Mouse (Mus musculus) heart, embryonic 11.5 days (tissue): Measurements from ENCODE around the gene Ndufa13. TPM values are rescaled to one million over a fixed set of nuclear protein-coding genes. Genes with fewer than 3 reads are reported as not detected.

Experiments
- ATAC-seq: fragments of 200-750 bp; cut with Nextera tagmentation; replicated peaks from 2 replicates; pipeline ENCODE4 v1.8.0; 2017; ENCODE audit warnings: moderate library complexity; ENCODE audit not compliant: insufficient number of reproducible peaks, low FRiP score, low TSS enrichment
- H3K27ac ChIP-seq: fragments of 300-500 bp; sonication (generic); 2 replicates; pipeline ENCODE4 v1.5.1; 2014; ENCODE audit warnings: mild to moderate bottlenecking, low read depth, low read length
- H3K27me3 ChIP-seq: fragments of 300-500 bp; sonication (generic); 2 replicates; pipeline ENCODE4 v1.6.1; 2014; ENCODE audit warnings: mild to moderate bottlenecking, low read length, mixed read lengths; ENCODE audit not compliant: control insufficient read depth, insufficient read depth
- H3K36me3 ChIP-seq: fragments of 300-500 bp; sonication (generic); 2 replicates; pipeline ENCODE4 v1.6.1; 2014; ENCODE audit warnings: mild to moderate bottlenecking, low read length, moderate library complexity, mixed read lengths; ENCODE audit not compliant: control insufficient read depth, insufficient read depth
- H3K4me1 ChIP-seq: fragments of 300-500 bp; sonication (generic); 2 replicates; pipeline ENCODE4 v1.6.1; 2014; ENCODE audit warnings: low read length; ENCODE audit not compliant: control insufficient read depth, insufficient read depth
- H3K4me2 ChIP-seq: fragments of 300-500 bp; sonication (generic); 2 replicates; pipeline ENCODE4 v1.6.1; 2014; ENCODE audit warnings: mild to moderate bottlenecking, moderate library complexity
- H3K4me3 ChIP-seq: fragments of 300-500 bp; sonication (generic); 2 replicates; pipeline ENCODE4 v1.5.1; 2014; ENCODE audit warnings: low read depth, low read length
- H3K9ac ChIP-seq: fragments of 300-500 bp; sonication (generic); 2 replicates; pipeline ENCODE4 v1.6.1; 2014; ENCODE audit warnings: mild to moderate bottlenecking, low read depth, low read length, moderate library complexity
- H3K9me3 ChIP-seq: fragments of 300-500 bp; sonication (generic); replicated peaks from 2 replicates; pipeline ENCODE4 v1.6.1; 2016; ENCODE audit warnings: low read length; ENCODE audit not compliant: control insufficient read depth
- WGBS: fragments of 180-500 bp; shearing (Covaris S2); extraction: QIAGEN DNeasy Blood & Tissue Kit; methylation state at CpG from one replicate; pipeline ENCODE4 v1.1.7; 2014; ENCODE audit not compliant: insufficient replicate concordance; 5-methylcytosine and 5-hydroxymethylcytosine counted together
- polyA plus RNA-seq: library from polyadenylated mRNA; unstranded; fragments of >200 nt; fragmentation: Nextera tagmentation; extraction: Ambion mirVana; gene quantifications from 2 replicates; pipeline ENCODE4 v1.2.1, GENCODE M21; 2014

Gene Ndufa13
- polyA plus RNA-seq, 1 experiment from 2014 or later, result 275 TPM

GRCm38 (mm10) chr8:69918506-69918905 lies 16.1 kb upstream of the Ndufa13 start:
- H3K27ac ChIP-seq, result no peak overlapping the region
- no peak overlapping the region for H3K4me3 ChIP-seq
- no peaks in the 10 kb centered on the region for H3K27me3 ChIP-seq
- no peak for ATAC-seq
- H3K4me1 ChIP-seq, result peaks cover 44% of the 10 kb centered on the region
- no peak overlapping the region for H3K4me2 ChIP-seq
- H3K36me3 ChIP-seq, result peaks cover 14% of the 10 kb centered on the region
- H3K9me3 ChIP-seq, result no peaks in the 10 kb centered on the region
- no peak overlapping the region for H3K9ac ChIP-seq

- H3K27me3 ChIP-seq, result no peaks in the 10 kb centered on the region
- H3K9me3 ChIP-seq, result no peaks in the 10 kb centered on the region
- peaks cover 36% of the 10 kb centered on the region for H3K36me3 ChIP-seq
- peaks cover 32% of the 10 kb centered on the region for H3K4me1 ChIP-seq
- H3K9ac ChIP-seq, result peak overlapping the region; percentile 28; the same call in 1 of the 2 replicates
- peak; percentile 61; the same call in 1 of the 2 replicates for ATAC-seq
- H3K4me3 ChIP-seq, result no peak overlapping the region
- 30% methylated on average over 5 of the region's 5 CpGs for WGBS
- H3K4me2 ChIP-seq, result peak overlapping the region; percentile 34
- peak overlapping the region; percentile 89 for H3K27ac ChIP-seq
Measured at GRCm38 (mm10) chr8:69915748-69916147, 13.4 kb upstream of the Ndufa13 start.

- H3K9ac ChIP-seq, result no peak overlapping the region
- H3K4me2 ChIP-seq, result no peak overlapping the region
- no peaks in the 10 kb centered on the region for H3K27me3 ChIP-seq
- H3K36me3 ChIP-seq, result peaks cover 39% of the 10 kb centered on the region
- 74% methylated on average over 4 of the region's 4 CpGs for WGBS
- no peaks in the 10 kb centered on the region for H3K9me3 ChIP-seq
- no peak overlapping the region for H3K4me3 ChIP-seq
- no peak for ATAC-seq
- no peak overlapping the region for H3K27ac ChIP-seq
- H3K4me1 ChIP-seq, result peaks cover 22% of the 10 kb centered on the region
Measured at GRCm38 (mm10) chr8:69914526-69914925, 12.2 kb upstream of the Ndufa13 start.

GRCm38 (mm10) chr8:69912478-69913074 lies 10.2 kb upstream of the Ndufa13 start:
- no peaks in the 10 kb centered on the region for H3K9me3 ChIP-seq
- no peak overlapping the region for H3K4me3 ChIP-seq
- no peaks in the 10 kb centered on the region for H3K27me3 ChIP-seq
- H3K27ac ChIP-seq, result no peak overlapping the region
- no peak for ATAC-seq
- peaks cover 20% of the 10 kb centered on the region for H3K4me1 ChIP-seq
- no peak overlapping the region for H3K9ac ChIP-seq
- 91% methylated on average over 12 of the region's 12 CpGs for WGBS
- peaks cover 51% of the 10 kb centered on the region for H3K36me3 ChIP-seq
- no peak overlapping the region for H3K4me2 ChIP-seq

GRCm38 (mm10) chr8:69911917-69912316 lies 9.6 kb upstream of the Ndufa13 start:
- H3K4me1 ChIP-seq, result peaks cover 20% of the 10 kb centered on the region
- no peak for ATAC-seq
- H3K27me3 ChIP-seq, result no peaks in the 10 kb centered on the region
- peaks cover 51% of the 10 kb centered on the region for H3K36me3 ChIP-seq
- no peaks in the 10 kb centered on the region for H3K9me3 ChIP-seq
- no peak overlapping the region for H3K9ac ChIP-seq
- H3K4me2 ChIP-seq, result no peak overlapping the region
- H3K27ac ChIP-seq, result no peak overlapping the region
- no peak overlapping the region for H3K4me3 ChIP-seq
- WGBS, result 89% methylated on average over 13 of the region's 13 CpGs

GRCm38 (mm10) chr8:69907106-69907505 lies 4.7 kb upstream of the Ndufa13 start:
- H3K4me3 ChIP-seq, result no peak overlapping the region
- no peak for ATAC-seq
- no peak overlapping the region for H3K27ac ChIP-seq
- H3K4me2 ChIP-seq, result no peak overlapping the region
- no peak overlapping the region for H3K9ac ChIP-seq
- peaks cover 21% of the 10 kb centered on the region for H3K4me1 ChIP-seq
- no peaks in the 10 kb centered on the region for H3K9me3 ChIP-seq
- H3K27me3 ChIP-seq, result no peaks in the 10 kb centered on the region
- peaks cover 27% of the 10 kb centered on the region for H3K36me3 ChIP-seq
- 82% methylated on average over 2 of the region's 2 CpGs for WGBS

GRCm38 (mm10) chr8:69906260-69906659 lies 3.9 kb upstream of the Ndufa13 start:
- no peak for ATAC-seq
- Histone ChIP-seq H3K4me2 (no peak overlapping the region), H3K36me3 (peaks cover 18% of the 10 kb centered on the region), H3K4me1 (peaks cover 24% of the 10 kb centered on the region), H3K27ac (no peak overlapping the region), H3K4me3 (no peak overlapping the region), H3K9ac (no peak overlapping the region), H3K27me3 (no peaks in the 10 kb centered on the region), H3K9me3 (no peaks in the 10 kb centered on the region)
- 85% methylated on average over 2 of the region's 2 CpGs for WGBS

- Histone ChIP-seq H3K27me3 (no peaks in the 10 kb centered on the region), H3K4me2 (peak overlapping the region; percentile 89; the same call in 1 of the 2 replicates), H3K9me3 (no peaks in the 10 kb centered on the region), H3K4me1 (peaks cover 36% of the 10 kb centered on the region), H3K4me3 (no peak overlapping the region), H3K9ac (no peak overlapping the region; the same call in 1 of the 2 replicates), H3K36me3 (peaks cover 8% of the 10 kb centered on the region; the same call in 1 of the 2 replicates), H3K27ac (no peak overlapping the region)
- no peak for ATAC-seq
- 70% methylated on average over 8 of the region's 8 CpGs for WGBS
Measured at GRCm38 (mm10) chr8:69904096-69904495, 1.7 kb upstream of the Ndufa13 start.

GRCm38 (mm10) chr8:69903063-69903542 lies 745 bp upstream of the Ndufa13 start:
- Histone ChIP-seq H3K4me2 (peak overlapping the region; percentile 89), H3K4me1 (peaks cover 37% of the 10 kb centered on the region), H3K27ac (peak overlapping the region; percentile 91), H3K9me3 (no peaks in the 10 kb centered on the region), H3K4me3 (peak overlapping the region; percentile 74), H3K9ac (peak overlapping the region; percentile 87), H3K36me3 (peaks cover 4% of the 10 kb centered on the region; the same call in 1 of the 2 replicates), H3K27me3 (no peaks in the 10 kb centered on the region)
- peak; percentile 87 for ATAC-seq
- WGBS, result under 1% methylated on average over 45 of the region's 45 CpGs
